Mouse (Mus musculus): ENCODE results near the gene Fchsd2. TPM values are rescaled to one million over a fixed set of nuclear protein-coding genes. Genes with fewer than 3 reads are reported as not detected.
"Not testable (repeated sequence)": the region's sequence is repeated elsewhere in the genome, so short reads cannot be mapped to it uniquely, and the experiment has no call there.

The Fchsd2 gene
- polyA plus RNA-seq, 1 experiment from 2014 or later = 33.1 TPM

DNA sequence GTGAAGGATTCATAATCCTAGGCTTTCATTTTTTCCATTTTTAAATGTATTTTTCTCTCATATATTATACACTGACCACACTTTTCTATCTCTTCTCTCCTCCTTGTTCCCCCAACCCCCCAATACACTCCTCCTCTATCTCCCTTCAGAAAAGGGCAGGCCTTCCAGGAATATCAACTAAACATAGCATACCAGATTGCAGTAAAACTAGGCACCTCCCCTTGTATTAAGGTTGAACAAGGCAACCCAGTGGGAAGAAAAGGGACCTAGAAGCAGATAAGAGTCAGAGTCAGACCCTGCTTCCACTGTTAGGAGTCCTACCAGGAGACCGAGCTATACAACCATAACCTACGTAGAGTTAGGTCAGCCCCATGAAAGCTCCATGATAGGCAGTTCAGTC is 41.5 kb downstream of the Fchsd2 start:
- no peaks in the 10 kb centered on the region for H3K27me3 ChIP-seq (ENCODE audit: control insufficient read depth, insufficient read depth, low read length)
- H3K36me3 ChIP-seq (ENCODE audit: control insufficient read depth, insufficient read depth, low read length) = no peaks in the 10 kb centered on the region
- no peak overlapping the region for H3K4me2 ChIP-seq (replicated peaks; ENCODE audit: low read depth, low read length)
- ATAC-seq (ENCODE audit: insufficient number of reproducible peaks, insufficient read depth, low FRiP score, low read depth) = no peak
- no peaks in the 10 kb centered on the region for H3K9me3 ChIP-seq (ENCODE audit: control insufficient read depth, low read depth, low read length)
- no peak overlapping the region for H3K4me3 ChIP-seq (ENCODE audit: low read depth, low read length)
- H3K4me1 ChIP-seq (ENCODE audit: control insufficient read depth, insufficient read depth, low read length) = peaks cover 6% of the 10 kb centered on the region; the same call in 1 of the 2 replicates
- H3K9ac ChIP-seq (replicated peaks; ENCODE audit: low read depth, low read length) = no peak overlapping the region
- no peak overlapping the region for H3K27ac ChIP-seq (ENCODE audit: low read length)
- 92% methylated on average over 2 of the region's 2 CpGs for WGBS

DNA sequence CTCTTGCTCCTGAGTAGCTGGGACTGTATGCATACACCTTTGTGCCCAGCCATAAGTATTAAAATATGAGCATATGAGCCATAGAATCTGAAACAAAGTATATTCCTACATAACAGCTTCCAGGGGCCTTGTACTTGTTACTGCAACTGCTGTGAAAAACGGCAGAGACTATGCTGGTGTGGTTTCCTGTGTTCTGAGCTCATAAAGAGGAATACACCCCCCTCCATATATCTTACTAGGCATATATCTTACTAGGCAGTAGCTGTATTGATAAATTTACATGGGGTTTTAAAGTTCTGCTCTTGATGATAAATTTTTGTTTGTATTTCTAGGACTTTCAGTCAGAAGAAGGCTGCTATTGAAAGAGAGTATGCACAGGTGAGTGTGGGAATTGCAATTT is 46.2 kb downstream of the Fchsd2 start:
- WGBS = 45% methylated on average over 1 of the region's 1 CpGs
- ATAC-seq (ENCODE audit: insufficient number of reproducible peaks, insufficient read depth, low FRiP score, low read depth) = no peak
- H3K9ac ChIP-seq (replicated peaks; ENCODE audit: low read depth, low read length) = no peak overlapping the region
- peaks cover 5% of the 10 kb centered on the region; the same call in 1 of the 2 replicates for H3K4me1 ChIP-seq (ENCODE audit: control insufficient read depth, insufficient read depth, low read length)
- no peaks in the 10 kb centered on the region for H3K27me3 ChIP-seq (ENCODE audit: control insufficient read depth, insufficient read depth, low read length)
- H3K4me3 ChIP-seq (ENCODE audit: low read depth, low read length) = no peak overlapping the region
- no peak overlapping the region for H3K27ac ChIP-seq (ENCODE audit: low read length)
- no peaks in the 10 kb centered on the region for H3K9me3 ChIP-seq (ENCODE audit: control insufficient read depth, low read depth, low read length)
- H3K36me3 ChIP-seq (ENCODE audit: control insufficient read depth, insufficient read depth, low read length) = peaks cover 7% of the 10 kb centered on the region; the same call in 1 of the 2 replicates
- no peak overlapping the region for H3K4me2 ChIP-seq (replicated peaks; ENCODE audit: low read depth, low read length)

DNA sequence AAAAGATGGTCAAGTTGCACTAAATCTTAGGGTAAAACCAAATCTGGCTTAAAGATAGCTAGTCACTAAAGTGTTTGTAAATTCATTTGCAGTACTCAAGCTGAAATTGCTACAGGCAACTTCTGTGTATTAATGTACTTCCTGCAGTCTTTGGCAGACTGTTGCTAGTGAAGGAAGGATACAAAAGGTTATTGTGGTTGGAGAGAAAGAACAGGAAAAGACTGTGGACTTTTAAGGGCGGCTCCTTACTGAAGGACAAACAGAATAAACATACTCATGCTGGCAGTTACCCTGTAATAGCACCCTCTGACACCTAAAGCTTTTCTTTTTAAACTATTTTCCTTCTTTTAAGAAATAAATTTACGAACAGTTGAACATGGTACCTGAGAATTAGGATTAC is 50.2 kb downstream of the Fchsd2 start:
- 51% methylated on average over 2 of the region's 2 CpGs for WGBS
- no peaks in the 10 kb centered on the region for H3K27me3 ChIP-seq (ENCODE audit: control insufficient read depth, insufficient read depth, low read length)
- no peak overlapping the region for H3K4me2 ChIP-seq (replicated peaks; ENCODE audit: low read depth, low read length)
- H3K9ac ChIP-seq (replicated peaks; ENCODE audit: low read depth, low read length) = no peak overlapping the region
- no peak for ATAC-seq (ENCODE audit: insufficient number of reproducible peaks, insufficient read depth, low FRiP score, low read depth)
- H3K27ac ChIP-seq (ENCODE audit: low read length) = peak overlapping the region; percentile 52; the same call in 1 of the 2 replicates
- peaks cover 7% of the 10 kb centered on the region; the same call in 1 of the 2 replicates for H3K36me3 ChIP-seq (ENCODE audit: control insufficient read depth, insufficient read depth, low read length)
- H3K9me3 ChIP-seq (ENCODE audit: control insufficient read depth, low read depth, low read length) = no peaks in the 10 kb centered on the region
- no peak overlapping the region for H3K4me3 ChIP-seq (ENCODE audit: low read depth, low read length)
- H3K4me1 ChIP-seq (ENCODE audit: control insufficient read depth, insufficient read depth, low read length) = peaks cover 7% of the 10 kb centered on the region; the same call in 1 of the 2 replicates

DNA sequence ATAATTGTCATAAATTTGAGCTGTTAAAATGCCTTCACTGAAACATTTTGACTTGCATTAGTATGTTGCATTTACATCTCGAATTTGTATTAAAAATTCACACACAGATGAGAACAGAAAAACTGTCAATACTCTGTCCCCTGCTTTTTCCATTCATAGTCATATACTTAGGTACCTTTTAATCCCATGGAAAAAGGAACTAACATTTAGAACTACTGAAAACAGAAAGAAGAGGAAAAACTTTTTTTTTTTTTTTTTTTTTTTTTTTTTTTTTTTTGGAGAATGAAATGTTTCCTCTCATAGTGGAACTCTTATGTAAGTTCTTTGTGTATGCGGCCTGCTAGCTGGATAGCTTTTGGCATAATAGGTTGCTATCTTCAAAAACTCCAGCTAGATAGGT is 51.6 kb downstream of the Fchsd2 start:
- WGBS = 73% methylated on average over 2 of the region's 2 CpGs
- Histone ChIP-seq H3K4me3 (ENCODE audit: low read depth, low read length) (no peak overlapping the region), H3K4me1 (ENCODE audit: control insufficient read depth, insufficient read depth, low read length) (peaks cover 7% of the 10 kb centered on the region; the same call in 1 of the 2 replicates), H3K36me3 (ENCODE audit: control insufficient read depth, insufficient read depth, low read length) (peaks cover 7% of the 10 kb centered on the region; the same call in 1 of the 2 replicates), H3K9ac (replicated peaks; ENCODE audit: low read depth, low read length) (no peak overlapping the region), H3K4me2 (replicated peaks; ENCODE audit: low read depth, low read length) (no peak overlapping the region), H3K27me3 (ENCODE audit: control insufficient read depth, insufficient read depth, low read length) (no peaks in the 10 kb centered on the region), H3K27ac (ENCODE audit: low read length) (no peak overlapping the region), H3K9me3 (ENCODE audit: control insufficient read depth, low read depth, low read length) (no peaks in the 10 kb centered on the region)
- no peak for ATAC-seq (ENCODE audit: insufficient number of reproducible peaks, insufficient read depth, low FRiP score, low read depth)

DNA sequence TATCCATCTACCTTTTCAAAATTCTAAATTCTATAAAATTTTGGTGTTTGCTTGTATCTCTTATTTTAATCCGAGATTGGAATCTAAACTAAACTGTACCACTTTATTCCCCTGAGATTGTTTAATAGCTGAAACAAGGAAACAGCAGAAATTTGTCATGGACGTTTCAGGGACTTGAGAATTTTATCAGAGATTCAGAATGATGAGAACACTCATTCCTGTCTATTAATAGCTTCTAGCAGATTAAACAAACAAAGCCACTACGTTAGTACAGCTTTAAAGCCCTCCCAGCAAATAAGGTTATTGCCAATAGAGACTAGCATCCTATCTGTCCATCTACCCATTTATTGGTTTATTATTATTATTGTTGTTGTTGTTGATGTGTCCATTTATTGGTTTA is 56.4 kb downstream of the Fchsd2 start:
- WGBS = 57% methylated on average over 3 of the region's 3 CpGs
- Histone ChIP-seq H3K9ac (replicated peaks; ENCODE audit: low read depth, low read length) (no peak overlapping the region), H3K27me3 (ENCODE audit: control insufficient read depth, insufficient read depth, low read length) (no peaks in the 10 kb centered on the region)

DNA sequence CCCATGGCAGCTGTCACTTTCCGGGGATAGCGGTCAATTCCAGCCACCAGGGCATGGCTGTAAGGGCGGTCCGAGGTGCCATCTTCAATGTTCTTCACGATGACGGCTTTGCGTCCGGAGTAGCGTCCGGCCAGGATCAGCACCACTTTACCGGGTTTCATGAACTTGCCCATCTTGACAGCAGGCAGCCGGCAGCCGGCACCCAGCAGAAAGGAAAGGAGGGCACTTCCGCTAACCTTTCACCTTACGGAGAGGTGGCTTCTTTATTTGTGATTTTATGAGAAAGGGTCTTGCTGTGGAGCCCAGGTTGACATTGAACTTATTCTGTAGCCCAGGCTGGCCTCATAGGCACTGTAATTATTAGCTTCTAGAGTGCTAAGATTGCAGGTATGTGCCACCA is 62.2 kb downstream of the Fchsd2 start:
- H3K27me3 ChIP-seq (ENCODE audit: control insufficient read depth, insufficient read depth, low read length); H3K4me3 ChIP-seq (ENCODE audit: low read depth, low read length); ATAC-seq (ENCODE audit: insufficient number of reproducible peaks, insufficient read depth, low FRiP score, low read depth); H3K4me2 ChIP-seq (replicated peaks; ENCODE audit: low read depth, low read length); H3K4me1 ChIP-seq (ENCODE audit: control insufficient read depth, insufficient read depth, low read length); H3K36me3 ChIP-seq (ENCODE audit: control insufficient read depth, insufficient read depth, low read length); H3K9me3 ChIP-seq (ENCODE audit: control insufficient read depth, low read depth, low read length); H3K9ac ChIP-seq (replicated peaks; ENCODE audit: low read depth, low read length); H3K27ac ChIP-seq (ENCODE audit: low read length): not testable (repeated sequence)
- 97% methylated on average over 15 of the region's 15 CpGs for WGBS

More for the DNA sequence above, 56.4 kb downstream of the Fchsd2 start:
- ATAC-seq (ENCODE audit: insufficient number of reproducible peaks, insufficient read depth, low FRiP score, low read depth) = no peak
- no peak overlapping the region for H3K4me2 ChIP-seq (replicated peaks; ENCODE audit: low read depth, low read length)
- H3K9me3 ChIP-seq (ENCODE audit: control insufficient read depth, low read depth, low read length) = no peaks in the 10 kb centered on the region
- 0 out of 2 replicates have a peak, but pooled peaks cover 2% of the 10 kb centered on the region for H3K4me1 ChIP-seq (ENCODE audit: control insufficient read depth, insufficient read depth, low read length)
- no peak overlapping the region for H3K27ac ChIP-seq (ENCODE audit: low read length)
- no peaks in the 10 kb centered on the region for H3K36me3 ChIP-seq (ENCODE audit: control insufficient read depth, insufficient read depth, low read length)
- no peak overlapping the region for H3K4me3 ChIP-seq (ENCODE audit: low read depth, low read length)

DNA sequence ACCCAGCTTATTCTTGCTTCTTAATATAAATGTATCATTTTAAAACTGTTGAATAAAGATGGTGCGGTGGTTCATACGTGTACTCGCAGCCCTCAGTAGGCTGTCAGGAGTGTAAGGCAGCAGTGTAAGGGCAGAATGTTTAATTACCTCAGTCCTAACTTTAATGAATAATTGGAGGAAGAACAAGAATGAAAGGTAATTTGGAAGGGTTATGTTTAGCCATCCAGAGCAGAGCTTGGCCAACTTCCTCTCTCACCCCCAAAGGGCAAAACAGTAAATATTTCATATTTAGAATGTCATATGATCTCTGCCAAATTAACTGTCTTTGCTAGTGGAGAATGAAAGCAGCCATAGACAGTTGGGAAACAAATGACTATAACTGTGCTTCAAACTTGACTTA is 62.6 kb downstream of the Fchsd2 start:
- 90% methylated on average over 3 of the region's 3 CpGs for WGBS
- Histone ChIP-seq H3K4me2 (replicated peaks; ENCODE audit: low read depth, low read length) (no peak overlapping the region), H3K9ac (replicated peaks; ENCODE audit: low read depth, low read length) (no peak overlapping the region), H3K27ac (ENCODE audit: low read length) (no peak overlapping the region), H3K36me3 (ENCODE audit: control insufficient read depth, insufficient read depth, low read length) (no peaks in the 10 kb centered on the region), H3K4me1 (ENCODE audit: control insufficient read depth, insufficient read depth, low read length) (no peaks in the 10 kb centered on the region), H3K4me3 (ENCODE audit: low read depth, low read length) (no peak overlapping the region), H3K27me3 (ENCODE audit: control insufficient read depth, insufficient read depth, low read length) (no peaks in the 10 kb centered on the region), H3K9me3 (ENCODE audit: control insufficient read depth, low read depth, low read length) (no peaks in the 10 kb centered on the region)
- no peak for ATAC-seq (ENCODE audit: insufficient number of reproducible peaks, insufficient read depth, low FRiP score, low read depth)

DNA sequence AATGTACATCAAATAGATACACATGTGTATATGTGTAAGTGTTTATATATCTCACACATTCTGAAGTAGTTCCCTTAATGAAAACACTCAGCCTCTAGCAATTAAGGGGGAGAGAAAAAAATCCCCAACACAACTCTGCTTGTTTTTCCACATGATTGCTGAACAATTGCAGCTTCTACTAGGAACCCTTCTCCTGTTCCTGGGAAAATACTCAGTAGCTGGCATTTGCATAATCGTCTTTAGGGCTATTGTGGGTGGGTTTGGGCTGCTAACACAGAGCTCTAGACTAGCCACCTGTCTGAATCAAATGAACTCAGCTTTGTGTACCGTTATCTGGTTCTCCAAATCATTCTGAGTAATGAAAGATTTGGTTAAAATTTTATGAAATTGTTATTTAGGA is 67.6 kb downstream of the Fchsd2 start:
- H3K9ac ChIP-seq (replicated peaks; ENCODE audit: low read depth, low read length) = no peak overlapping the region
- H3K27ac ChIP-seq (ENCODE audit: low read length) = no peak overlapping the region
- H3K4me2 ChIP-seq (replicated peaks; ENCODE audit: low read depth, low read length) = no peak overlapping the region
- 66% methylated on average over 2 of the region's 2 CpGs for WGBS
- H3K9me3 ChIP-seq (ENCODE audit: control insufficient read depth, low read depth, low read length) = no peaks in the 10 kb centered on the region
- no peak overlapping the region for H3K4me3 ChIP-seq (ENCODE audit: low read depth, low read length)
- no peak for ATAC-seq (ENCODE audit: insufficient number of reproducible peaks, insufficient read depth, low FRiP score, low read depth)
- H3K36me3 ChIP-seq (ENCODE audit: control insufficient read depth, insufficient read depth, low read length) = no peaks in the 10 kb centered on the region
- no peaks in the 10 kb centered on the region for H3K4me1 ChIP-seq (ENCODE audit: control insufficient read depth, insufficient read depth, low read length)
- H3K27me3 ChIP-seq (ENCODE audit: control insufficient read depth, insufficient read depth, low read length) = no peaks in the 10 kb centered on the region

DNA sequence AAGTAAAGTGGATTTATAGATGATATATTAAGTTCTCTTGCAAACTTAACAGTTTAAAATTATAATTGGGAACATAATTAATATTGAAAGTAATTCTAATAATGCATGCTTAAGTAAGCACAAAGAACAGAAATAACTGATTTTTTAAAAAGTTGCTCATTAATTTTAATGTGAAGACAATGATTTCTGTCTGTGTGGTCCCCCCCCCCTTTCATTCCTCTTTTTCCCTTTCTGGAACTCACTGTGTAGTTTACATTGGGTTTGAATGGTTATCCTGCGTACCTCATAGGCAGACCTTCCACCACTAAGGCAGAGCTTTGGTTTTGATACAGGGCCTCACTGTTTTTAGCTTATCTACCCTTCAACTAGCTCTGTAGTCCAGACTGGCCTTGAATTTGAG is 70.1 kb downstream of the Fchsd2 start:
- no peak overlapping the region for H3K27ac ChIP-seq (ENCODE audit: low read length)
- H3K27me3 ChIP-seq (ENCODE audit: control insufficient read depth, insufficient read depth, low read length) = no peaks in the 10 kb centered on the region
- H3K4me2 ChIP-seq (replicated peaks; ENCODE audit: low read depth, low read length) = no peak overlapping the region
- no peak overlapping the region for H3K9ac ChIP-seq (replicated peaks; ENCODE audit: low read depth, low read length)
- WGBS = 73% methylated on average over 1 of the region's 1 CpGs
- ATAC-seq (ENCODE audit: insufficient number of reproducible peaks, insufficient read depth, low FRiP score, low read depth) = no peak
- no peaks in the 10 kb centered on the region for H3K9me3 ChIP-seq (ENCODE audit: control insufficient read depth, low read depth, low read length)
- H3K4me3 ChIP-seq (ENCODE audit: low read depth, low read length) = no peak overlapping the region
- H3K36me3 ChIP-seq (ENCODE audit: control insufficient read depth, insufficient read depth, low read length) = no peaks in the 10 kb centered on the region
- no peaks in the 10 kb centered on the region for H3K4me1 ChIP-seq (ENCODE audit: control insufficient read depth, insufficient read depth, low read length)

Data from stomach, embryonic 14.5 days (tissue).